Mouse (Mus musculus): ENCODE measurements around the gene Kif1bp.
"Not testable (repeated sequence)": the region's sequence is repeated elsewhere in the genome, so short reads cannot be mapped to it uniquely, and the experiment has no call there.

The Kif1bp gene

DNA sequence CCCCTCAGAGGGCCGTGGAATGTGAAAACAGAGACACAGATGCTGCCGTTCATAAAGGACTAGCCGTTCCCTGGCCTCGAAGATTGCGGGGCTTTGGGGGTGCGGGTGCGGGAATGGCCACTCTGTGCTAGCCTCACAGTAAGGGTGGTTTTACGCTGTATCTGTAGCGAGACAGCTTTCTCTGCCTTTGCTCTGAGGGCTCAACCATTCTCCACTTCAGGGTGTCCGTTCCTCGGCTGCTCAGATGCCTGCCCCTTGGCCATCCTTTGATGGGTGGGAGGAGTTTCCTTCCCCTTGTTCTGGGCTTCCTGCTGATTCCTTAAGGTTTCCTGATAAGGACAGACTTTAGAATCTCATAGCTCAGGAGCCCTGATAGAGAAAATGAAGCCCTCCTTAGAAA lies 69.8 kb downstream of the Kif1bp start:
- DNase-seq = peak; percentile 58 to 76

DNA sequence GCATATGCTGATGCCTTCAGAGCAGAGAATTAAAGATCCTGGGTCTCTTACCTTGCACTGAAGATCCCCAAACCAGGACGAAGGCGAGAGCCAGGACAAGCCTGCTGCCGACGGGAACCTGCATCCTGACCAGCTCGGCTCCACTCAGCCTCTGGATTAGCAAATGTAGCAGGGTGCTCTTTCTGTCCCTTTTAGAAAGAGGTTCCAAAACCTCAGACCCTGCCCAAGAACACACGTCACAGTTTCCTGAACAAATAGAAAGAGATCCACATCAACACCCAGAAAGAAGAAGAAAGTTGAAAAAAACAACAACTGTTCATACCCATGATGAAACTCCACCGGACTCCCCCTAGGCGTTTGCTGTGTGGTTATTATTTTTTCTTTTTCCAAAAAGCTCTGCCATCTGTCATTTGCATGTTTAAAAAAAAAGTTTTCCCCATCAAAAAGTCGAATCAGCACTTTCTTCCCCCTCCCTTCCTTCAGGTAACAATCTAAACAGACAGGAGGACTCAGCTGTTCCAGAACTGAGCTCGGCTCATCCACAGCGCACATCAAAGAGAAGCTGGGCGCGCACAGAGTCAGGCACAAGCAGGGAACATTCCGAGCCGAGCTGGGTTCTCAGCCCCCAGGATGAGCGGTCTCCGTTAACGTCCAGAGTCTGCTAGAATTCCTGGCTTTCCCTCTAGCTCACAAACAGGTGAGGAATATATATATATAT lies 70.5 kb downstream of the Kif1bp start:
- peak; percentile 78 to 82 for DNase-seq

DNA sequence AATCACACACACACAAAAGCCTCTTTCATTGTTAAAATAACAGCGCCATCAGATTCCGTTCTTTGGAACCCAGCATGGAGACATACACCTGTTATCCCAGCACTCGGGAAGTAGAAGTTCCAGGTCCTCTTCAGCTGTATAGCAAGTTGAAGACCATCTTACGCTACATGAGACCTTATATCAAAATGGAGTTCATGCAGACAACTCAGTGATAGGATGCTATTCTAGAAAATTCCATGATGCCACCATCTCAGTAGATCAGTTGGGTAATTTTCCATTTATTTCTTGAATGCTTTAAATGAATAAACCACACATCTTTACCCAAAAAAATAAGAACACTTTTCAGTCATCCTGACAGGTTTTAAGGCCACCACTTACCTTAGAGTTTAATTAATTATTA lies 71.2 kb downstream of the Kif1bp start:
- no peak for DNase-seq

DNA sequence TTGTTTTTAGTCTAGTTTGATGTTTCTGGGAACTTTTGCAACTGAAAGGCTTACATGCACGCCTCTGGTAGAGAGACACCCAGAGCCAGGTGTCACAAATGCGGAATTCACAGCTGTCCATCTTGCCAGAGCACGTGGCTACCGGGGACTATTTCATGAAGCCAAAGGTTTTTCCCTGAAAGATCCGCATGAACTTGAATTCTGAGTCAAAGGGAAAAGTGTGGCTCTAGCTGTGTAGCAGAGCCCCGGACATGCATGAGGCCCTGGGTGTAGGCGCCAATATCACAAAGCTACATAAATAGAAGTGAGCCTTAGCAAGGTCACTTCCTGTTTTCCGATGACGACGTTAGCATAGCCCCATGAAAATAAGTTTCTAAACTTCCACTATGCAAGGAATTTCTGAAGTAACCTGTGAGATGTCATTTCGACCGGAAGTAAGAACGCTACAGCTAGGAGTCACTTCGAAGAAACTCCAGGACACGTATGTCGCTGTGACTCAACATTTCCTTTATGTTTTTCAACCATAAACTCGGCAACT lies 72.2 kb downstream of the Kif1bp start:
- peak in 1 of 2 experiments; percentile 16 for DNase-seq

DNA sequence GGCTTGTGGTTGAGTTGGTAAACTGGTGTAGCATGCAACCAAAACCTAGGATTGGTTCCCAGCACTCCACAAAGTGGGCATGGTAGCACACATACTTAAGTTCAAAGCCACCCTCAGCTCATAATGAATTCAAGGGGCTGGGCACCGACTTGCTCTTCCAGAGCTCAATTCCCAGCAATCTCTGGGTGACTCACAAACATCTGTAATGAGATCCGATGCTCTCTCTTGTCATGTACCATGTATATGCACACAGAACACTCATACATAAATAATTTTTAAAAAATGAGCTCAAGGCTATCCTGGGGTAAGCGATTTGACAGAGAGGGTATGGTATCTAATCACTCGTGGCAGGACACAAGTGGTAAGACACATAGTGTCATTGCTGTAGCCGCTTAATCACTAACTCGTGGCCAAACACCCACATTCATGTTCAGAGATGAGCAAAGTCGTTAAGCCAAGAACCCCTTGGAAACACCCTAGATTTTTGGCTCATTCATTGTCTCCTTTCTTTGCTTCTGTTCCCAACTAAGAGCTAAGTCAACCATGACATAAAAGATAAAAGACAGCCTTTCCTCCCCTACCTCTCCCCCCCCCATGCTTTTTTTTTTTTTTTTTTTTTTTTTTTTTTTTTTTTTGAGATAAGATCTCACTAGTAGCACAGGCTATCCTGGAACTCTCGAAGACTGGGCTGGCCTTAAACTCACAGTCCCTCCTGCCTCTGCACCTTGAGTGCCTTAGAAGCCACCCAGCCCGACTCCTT lies 72.9 kb downstream of the Kif1bp start:
- no peak for DNase-seq

DNA sequence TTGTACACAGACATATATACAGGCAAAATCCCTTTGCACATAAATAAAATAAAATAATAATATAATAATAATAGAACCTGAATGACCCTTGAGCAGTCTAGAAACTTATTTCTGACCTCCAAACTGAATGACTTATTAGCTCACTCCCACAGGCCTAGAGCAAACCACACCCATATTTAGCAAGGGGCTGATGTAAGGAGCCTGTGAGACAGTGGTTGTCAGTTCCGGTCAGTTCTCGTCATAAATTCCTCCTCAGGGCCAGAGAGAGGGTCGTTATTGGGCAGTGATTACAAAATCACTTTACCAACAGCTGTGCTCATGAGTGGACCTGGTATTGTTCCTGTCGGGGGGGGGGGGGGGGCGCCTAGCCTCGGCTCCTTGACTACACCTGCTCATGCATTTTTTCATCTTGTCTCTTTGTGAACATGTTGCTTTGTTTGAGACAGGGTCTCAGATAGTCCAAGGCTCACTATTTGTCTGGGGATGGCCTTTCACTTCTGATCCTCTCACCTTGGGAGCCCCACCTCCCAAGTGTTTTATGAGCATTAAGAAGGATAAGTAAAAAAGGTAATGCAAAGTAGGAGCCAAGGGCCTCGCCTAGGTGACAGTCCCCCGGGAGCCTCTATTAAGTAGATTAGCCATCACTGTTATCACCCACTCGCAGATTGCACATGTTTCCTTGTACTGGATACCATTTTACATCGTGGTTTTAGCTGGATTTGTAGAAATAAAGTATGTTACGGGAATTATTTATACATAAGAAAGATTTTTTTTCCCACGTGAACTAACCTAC lies 74.2 kb downstream of the Kif1bp start:
- DNase-seq = no peak

DNA sequence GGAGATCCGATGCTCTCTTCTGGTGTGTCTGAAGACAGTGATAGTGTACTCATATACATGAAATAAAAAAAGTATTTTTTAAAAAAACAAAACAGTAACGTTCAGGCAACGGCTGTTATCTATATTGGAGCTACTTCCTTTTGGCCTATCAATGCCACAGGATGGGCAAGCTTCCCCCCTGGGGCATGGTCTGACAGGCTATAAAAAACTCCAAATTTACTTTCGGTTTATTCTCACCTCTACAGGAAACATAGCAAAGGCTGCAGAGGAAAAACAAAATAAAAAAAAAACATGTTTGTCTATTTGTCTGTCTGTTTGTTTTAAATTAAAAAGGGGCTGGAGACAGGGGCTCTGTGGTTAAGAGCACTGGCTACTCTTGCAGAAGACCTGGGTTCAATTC lies 74.9 kb downstream of the Kif1bp start:
- DNase-seq = peak; percentile 32 to 50

DNA sequence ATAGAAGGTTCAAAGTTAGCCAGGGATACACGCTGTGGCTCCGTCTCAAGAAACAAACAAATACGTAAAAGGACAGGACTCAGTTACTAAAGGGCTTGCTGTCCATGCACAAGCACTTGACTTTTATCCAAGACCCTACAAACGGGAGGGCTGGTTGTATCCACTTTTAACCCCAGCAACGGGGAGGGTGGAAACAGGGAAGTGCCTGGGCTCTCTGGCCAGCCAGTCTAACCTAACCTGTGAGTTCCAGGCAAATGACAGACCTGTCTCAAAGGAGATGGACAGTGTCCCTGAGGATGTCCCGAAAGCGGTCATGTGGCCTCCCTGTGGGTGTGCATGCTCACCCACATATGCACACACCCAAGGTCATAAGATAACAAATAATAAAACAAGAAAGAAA lies 76.3 kb downstream of the Kif1bp start:
- DNase-seq = no peak

DNA sequence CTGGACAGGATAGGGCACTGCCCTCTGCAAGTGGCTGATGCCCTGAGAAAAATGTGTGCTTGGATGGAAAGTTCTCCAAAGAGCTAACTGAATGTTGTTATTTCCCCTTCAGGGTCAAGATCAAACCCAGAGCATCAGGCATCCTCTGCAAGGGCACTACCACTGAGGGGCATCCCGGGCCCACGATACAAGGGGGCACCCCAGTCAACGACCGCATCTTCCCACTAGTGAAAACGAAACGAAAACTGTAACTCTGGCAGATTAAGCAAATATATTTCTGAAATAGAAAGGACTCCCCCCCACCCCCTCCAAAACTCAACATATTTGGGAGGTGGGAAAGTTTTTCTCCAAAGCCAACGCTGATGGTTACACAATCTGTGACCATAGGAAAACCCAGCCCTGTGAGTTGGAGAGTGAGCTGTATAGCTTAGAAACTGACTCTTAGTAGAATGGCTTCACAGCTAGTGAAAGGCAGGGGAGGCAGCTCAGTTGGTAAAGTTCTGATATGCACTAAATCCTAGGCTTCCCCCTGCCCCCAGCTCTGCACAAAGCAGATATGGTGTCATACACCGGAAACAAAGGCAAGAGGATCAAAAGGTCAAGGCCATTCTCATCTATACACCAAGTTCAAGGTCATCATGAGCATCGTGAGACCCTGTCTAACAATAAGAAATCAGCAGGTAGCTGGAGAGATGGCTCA lies 77.2 kb downstream of the Kif1bp start:
- no peak for DNase-seq

DNA sequence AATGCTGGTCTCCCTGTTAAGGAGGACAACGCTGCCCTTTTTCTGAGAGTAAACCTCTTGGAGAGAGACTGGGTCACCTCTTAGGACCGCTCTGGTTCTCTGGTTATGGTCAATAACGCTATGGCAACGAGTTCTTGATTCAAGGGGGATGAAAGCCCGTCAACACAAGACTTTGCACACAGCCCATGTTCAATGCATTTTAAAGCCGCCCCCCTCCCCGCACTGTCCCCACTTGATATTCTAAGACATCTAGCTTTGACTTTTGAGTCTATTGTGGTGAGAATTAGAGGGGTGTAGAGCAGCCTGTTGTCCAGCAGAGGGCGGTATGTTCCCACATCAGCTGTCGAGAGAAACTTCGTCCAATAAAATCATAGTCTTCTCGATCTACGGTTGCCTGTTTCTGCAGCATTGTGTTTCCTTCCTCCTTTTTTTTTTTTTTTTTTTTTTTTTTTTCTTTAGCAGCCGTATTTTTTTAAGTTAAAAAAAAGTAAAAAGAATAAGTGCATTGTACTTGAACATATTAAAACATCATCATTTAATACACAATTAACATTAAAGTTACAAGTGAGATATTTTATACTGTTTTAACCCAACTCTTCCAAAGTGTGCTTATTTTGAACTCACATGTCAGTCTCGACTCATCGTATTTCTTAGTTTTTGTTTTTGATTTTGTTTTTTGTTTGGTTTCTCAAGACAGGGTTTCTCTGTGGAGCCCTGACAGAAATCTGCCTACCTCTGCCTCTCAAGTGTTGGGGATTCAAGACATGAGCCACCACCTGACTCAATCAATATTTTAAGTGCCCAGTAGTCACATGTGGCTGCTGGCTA lies 78.0 kb downstream of the Kif1bp start:
- DNase-seq = peak; percentile 62 to 77

DNA sequence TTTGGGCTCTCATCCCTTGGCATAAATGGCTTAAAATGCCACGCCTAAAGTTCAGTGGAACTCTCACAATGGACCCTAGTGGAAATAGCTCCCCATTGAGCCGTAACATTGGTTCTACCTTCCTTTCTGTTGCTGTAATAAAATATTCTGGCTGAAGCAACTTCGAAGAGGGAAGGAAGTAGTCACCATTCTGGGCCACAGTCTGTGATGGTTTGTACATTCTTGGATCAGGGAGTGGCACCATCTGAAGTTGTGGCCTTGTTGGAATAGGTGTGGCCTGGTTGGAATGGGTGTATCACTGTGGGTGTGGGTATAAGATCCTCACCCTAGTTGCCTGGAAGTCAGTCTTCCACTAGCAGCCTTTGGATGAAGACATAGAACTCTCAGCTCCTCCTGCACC lies 86.6 kb downstream of the Kif1bp start:
- DNase-seq = not testable (repeated sequence)
